Mouse (Mus musculus): ENCODE measurements around the gene Cd63. TPM values are rescaled to one million over a fixed set of nuclear protein-coding genes. Genes with fewer than 3 reads are reported as not detected.

Cd63 gene
- total RNA-seq, 2 experiments from 2014 or later = 81.7 to 110 TPM

GRCm38 (mm10) chr10:128923935-128924334 lies 23.1 kb downstream of the Cd63 start, which contains the start of gene Bloc1s1:
Gene Bloc1s1 (minus strand): TSS chr10:128924035.
- no peak for DNase-seq (ENCODE audit: low spot score in 2 of 2)

- peak in 1 of 2 experiments; percentile 39 for DNase-seq (ENCODE audit: low spot score in 2 of 2)
These were observed 27.6 kb downstream of the Cd63 start for GRCm38 (mm10) chr10:128928356-128928755.

DNA sequence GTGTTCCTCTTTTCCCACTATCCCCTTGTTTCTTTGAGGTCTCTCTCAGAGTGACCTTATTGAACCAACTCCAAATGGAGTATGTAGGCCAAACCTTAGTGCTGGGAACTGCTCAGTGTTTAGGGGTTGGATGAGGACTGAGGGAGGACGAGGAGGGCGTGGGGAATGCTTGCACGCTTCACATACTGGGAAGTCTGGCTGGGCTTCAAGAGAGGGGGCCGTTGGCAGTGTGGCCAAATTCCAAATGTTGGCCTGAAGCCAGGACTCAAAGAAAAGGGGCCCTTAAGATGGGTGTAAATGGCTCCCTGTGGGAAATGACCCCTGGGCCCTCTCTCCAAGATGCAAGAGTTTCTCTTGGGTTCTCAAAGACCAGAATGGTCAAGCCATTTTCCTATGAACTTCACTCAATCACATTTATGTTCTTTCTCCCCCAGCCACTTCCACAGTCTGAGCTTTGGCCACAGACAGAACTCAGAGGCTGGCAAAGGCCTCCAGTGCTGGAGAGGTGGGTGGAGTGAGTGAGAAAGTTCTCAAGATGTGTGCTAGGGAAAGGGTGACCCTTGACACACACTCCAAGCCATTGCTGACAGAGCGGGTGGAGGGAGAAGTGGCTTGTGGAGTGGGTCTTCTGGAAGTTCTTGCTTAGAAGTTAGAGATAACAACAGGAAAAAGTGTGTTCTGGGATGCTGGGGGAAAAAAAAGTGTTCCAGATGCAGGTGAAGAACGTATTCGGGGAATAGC lies 29.0 kb downstream of the Cd63 start:
- peak in 1 of 2 experiments; percentile 42 for DNase-seq (ENCODE audit: low spot score in 2 of 2)

DNA sequence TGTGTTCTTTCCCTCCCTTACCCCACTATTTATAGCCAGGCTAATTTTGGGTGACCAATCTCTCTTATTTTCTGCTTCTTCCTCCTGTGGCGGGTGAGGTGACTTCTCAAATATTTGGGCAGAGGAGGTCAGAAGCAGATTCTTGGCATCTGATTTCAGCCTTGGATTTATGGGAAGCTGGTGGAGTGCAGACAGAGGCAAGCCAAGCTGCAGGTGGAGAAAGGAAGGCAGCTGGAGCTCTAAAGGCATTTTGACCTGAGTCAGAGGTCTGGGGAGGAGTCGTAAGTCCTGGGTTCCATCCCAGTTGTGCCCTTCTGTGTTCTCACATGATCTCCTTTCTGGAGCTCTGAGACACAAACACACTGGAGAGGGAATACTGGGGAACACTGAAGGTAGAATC lies 30.7 kb downstream of the Cd63 start:
- DNase-seq (ENCODE audit: low spot score in 2 of 2) = no peak

DNA sequence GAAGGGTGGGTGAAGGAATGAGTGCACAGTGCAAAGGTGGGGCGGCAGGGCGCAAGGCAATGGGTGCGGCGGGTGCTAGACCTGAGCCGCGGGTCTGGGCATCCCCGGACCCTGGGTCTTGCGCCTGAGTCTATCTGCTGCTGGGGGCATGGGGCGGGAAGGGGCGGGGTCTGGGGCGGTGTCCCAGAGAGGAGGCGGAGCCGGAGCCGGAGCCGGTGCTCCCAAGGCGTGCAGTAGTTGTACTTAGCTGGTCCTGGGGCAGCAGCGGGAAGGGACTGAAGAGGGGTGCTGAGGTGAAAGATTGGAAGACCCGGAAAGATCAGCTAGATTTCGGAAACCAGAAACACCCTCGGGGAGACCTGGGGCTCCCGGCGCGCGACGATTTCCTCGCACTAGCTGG lies 32.8 kb downstream of the Cd63 start, which contains the start of gene Itga7:
Gene Itga7, plus strand, starts transcription at position 245 of the 400 bp plus-strand sequence.
- peak in 1 of 2 experiments; percentile 49 for DNase-seq (ENCODE audit: low spot score in 2 of 2)

GRCm38 (mm10) chr10:128933976-128934721 lies 33.4 kb downstream of the Cd63 start:
- no peak for DNase-seq (ENCODE audit: low spot score in 2 of 2)

DNA sequence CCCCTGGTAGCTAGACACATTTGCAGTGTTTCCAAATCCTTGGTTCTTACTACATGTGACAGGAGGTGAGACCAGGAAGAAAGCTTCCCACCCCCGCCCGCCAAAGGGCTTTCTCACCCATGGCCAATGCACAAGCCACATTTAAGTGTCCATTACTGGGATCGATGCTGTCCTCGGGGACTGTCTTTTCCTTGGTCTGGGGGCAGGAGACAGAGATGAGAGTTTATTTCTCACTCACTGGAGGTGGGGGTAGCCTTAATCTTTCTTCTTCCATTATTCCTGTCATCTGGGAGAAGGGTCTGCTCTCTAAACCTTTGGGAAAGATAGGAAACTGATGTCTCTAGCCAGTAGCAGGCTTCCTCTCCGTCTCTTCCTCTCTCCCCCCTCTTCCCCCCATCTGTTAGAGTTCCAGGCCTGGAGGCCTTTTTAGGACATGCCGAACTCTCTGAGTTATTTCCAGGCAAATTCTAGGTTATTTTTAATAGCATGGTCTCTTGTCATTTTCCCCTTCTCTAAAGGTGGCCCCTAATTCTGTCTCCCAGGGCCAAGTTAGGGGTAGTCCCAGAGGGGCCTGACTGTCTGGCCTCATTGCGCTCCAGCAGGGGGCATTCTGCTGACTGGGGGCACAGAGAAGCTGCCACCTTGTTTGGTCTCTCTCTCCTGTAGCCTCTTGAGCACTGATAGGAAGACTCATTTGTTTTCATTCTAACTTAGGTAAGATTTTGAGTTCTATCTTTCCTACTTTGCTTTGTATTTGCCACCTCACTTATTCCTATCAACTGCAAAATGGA lies 34.4 kb downstream of the Cd63 start:
- DNase-seq (ENCODE audit: low spot score in 2 of 2) = no peak

DNA sequence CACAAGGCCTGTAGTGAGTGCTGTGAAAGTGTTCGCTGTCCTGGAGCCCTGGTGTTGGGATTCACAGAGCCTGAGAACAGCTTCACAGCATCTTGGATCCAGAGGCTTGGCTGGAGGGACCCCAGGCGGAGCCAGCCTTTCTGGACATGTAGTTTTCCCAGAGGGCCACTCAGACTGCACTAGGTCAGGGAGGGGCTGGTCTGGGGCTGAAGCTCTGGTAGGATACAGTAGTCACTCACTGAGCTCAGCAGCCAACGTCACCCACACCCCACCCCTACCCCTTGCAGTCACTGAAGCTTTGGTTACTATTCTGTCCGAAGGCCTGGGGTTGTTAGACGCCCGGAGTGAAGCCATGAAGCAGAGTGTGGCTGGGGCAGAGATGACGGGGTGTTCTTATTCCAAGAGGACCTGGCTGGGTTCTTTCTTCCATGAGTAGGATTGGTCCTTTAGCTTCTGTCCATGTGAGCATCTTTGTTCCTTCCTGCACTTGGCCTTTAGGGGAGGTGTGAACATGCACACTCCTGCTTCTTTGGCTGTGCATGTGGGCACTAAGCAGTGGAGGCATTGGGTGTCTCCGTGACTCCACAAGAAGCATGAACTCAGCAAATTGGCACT lies 35.1 kb downstream of the Cd63 start:
- no peak for DNase-seq (ENCODE audit: low spot score in 2 of 2)

- DNase-seq (ENCODE audit: low spot score in 2 of 2) = no peak
These were observed 37.1 kb downstream of the Cd63 start for GRCm38 (mm10) chr10:128937756-128938390.

DNA sequence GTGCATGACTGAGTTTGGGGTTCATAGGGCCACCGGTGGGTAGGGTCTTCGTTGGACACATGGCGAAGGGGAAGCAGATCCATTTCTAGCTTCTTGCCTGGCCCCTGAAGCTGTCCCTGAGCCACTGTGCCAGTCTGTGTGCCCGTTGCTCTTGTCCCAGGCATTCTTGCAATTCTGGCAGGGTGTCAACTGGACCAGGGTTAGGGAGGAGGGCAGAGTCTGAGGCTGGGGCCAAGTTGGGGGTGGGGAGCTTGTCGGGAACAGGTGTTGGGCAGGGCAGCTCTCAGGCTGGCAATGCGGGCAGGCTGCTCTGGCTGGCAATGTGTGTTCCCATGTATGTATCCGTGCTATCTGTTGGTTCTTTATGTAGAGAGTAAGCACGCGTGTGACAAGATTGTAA lies 37.7 kb downstream of the Cd63 start:
- DNase-seq (ENCODE audit: low spot score in 2 of 2) = peak; percentile 60 to 70

DNA sequence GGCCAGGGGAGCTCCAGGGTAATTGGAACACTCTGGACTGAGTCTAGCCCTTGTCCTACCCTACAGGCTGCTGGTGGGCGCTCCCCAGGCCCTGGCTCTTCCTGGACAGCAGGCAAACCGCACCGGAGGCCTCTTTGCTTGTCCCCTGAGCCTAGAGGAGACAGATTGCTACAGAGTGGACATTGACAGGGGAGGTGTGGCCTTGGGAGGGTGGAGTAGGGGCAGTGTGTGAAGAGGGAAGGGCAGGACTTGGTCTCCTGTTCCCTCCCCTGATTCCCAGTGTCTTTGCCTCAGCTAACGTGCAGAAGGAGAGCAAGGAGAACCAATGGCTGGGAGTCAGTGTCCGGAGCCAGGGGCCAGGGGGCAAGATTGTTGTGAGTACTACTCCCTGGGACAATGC lies 38.2 kb downstream of the Cd63 start:
- no peak for DNase-seq (ENCODE audit: low spot score in 2 of 2)

GRCm38 (mm10) chr10:128940475-128941061 lies 39.8 kb downstream of the Cd63 start:
- no peak for DNase-seq (ENCODE audit: low spot score in 2 of 2)

DNA sequence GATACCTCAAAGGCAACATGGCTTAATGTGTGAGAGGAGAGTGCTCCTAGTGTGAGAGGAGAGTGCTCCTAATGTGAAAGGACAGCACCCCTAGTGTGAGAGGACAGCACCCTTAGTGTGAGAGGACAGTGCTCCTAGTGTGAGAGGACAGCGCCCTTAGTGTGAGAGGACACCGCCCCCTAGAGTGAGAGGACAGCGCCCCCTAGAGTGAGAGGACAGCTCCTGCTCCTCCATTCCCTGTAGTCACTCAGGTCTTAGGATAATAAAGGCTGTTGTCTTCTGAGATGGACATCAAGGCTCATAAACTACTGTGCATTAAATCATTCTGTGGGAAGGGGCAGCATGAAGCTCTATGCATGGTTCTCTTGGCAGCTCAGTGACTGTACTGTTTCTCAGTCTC lies 44.9 kb downstream of the Cd63 start:
- DNase-seq (ENCODE audit: low spot score in 2 of 2) = peak; percentile 53 to 58

DNA sequence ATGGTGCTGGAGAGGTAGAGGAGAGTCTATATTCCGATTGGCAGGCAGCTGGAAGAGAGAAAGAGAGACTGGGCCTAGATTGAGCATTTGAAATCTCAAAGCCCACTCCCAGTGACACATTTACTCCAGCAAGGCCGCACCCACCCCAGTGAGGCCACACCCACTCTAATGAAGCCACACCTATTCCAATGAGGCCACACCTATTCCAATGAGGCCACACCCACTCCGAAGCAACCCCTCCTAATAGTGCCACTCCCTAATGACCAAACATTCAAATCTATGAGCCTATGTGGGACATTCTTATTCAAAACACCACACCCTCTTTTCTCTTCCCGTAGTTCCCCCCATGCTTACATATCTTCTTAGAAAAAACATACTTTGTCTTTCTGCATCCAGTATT lies 46.7 kb downstream of the Cd63 start:
- DNase-seq (ENCODE audit: low spot score in 2 of 2) = no peak

GRCm38 (mm10) chr10:128950208-128950887 lies 49.6 kb downstream of the Cd63 start:
- no peak for DNase-seq (ENCODE audit: low spot score in 2 of 2)

- DNase-seq (ENCODE audit: low spot score in 2 of 2) = no peak
These were observed 57.6 kb downstream of the Cd63 start for GRCm38 (mm10) chr10:128958340-128958739.

- no peak for DNase-seq (ENCODE audit: low spot score in 2 of 2)
These were observed 59.4 kb downstream of the Cd63 start for GRCm38 (mm10) chr10:128960142-128960541.

- no peak for DNase-seq (ENCODE audit: low spot score in 2 of 2)
These were observed 60.1 kb downstream of the Cd63 start, which contains the start of gene Mettl7b for GRCm38 (mm10) chr10:128960590-128961584. Gene Mettl7b (minus strand): TSS chr10:128960988.

Measured in layer of hippocampus, postnatal 10 days (tissue).